In genomic region chr11:74756631-74757030, GRCm38 (mm10) we compare ENCODE assay signal across 14 mouse cellular contexts. TPM values are rescaled to one million over a fixed set of nuclear protein-coding genes. Genes with fewer than 3 reads are reported as not detected.
DNase-seq lines count a peak whose midpoint lies in the region; ATAC-seq and TF ChIP-seq lines count a peak whose summit lies in the region.
"Had no signal": no experiment of that assay in that cellular context is flagged by ENCODE, and none has a peak within 500 bp of the region (broad histone marks: within the 10 kb centered on the region; RNA-seq: fewer than 3 reads in every experiment).

No protein-coding gene starts in this region.

- H3K9me3 ChIP-seq in kidney, embryonic 14.5 days (ENCODE audit: control insufficient read depth, low read length): no peaks in the 10 kb centered on the region
- no peaks in the 10 kb centered on the region for H3K9me3 ChIP-seq in heart, embryonic 16.5 days (replicated peaks; ENCODE audit: control insufficient read depth, low read length)
- no peaks in the 10 kb centered on the region for H3K9me3 ChIP-seq in kidney, postnatal 0 days (replicated peaks; ENCODE audit: low read length)
- H3K9me3 ChIP-seq in midbrain, embryonic 14.5 days (ENCODE audit: control insufficient read depth, low read length): no peaks in the 10 kb centered on the region
- H3K9me3 ChIP-seq: forebrain, embryonic 13.5 days; liver, embryonic 13.5 days had no signal

- no peaks in the 10 kb centered on the region for H3K36me3 ChIP-seq in kidney, embryonic 14.5 days (ENCODE audit: control insufficient read depth, insufficient read depth, low read length)
- no peaks in the 10 kb centered on the region for H3K36me3 ChIP-seq in heart, embryonic 16.5 days (ENCODE audit: control insufficient read depth, insufficient read depth)
- H3K36me3 ChIP-seq in kidney, postnatal 0 days (ENCODE audit: insufficient read depth, low read length): no peaks in the 10 kb centered on the region
- no peaks in the 10 kb centered on the region for H3K36me3 ChIP-seq in midbrain, embryonic 14.5 days (ENCODE audit: control insufficient read depth, insufficient read depth, low read length)
- H3K36me3 ChIP-seq: liver, embryonic 13.5 days had no signal

- no peak overlapping the region for H3K9ac ChIP-seq in kidney, embryonic 14.5 days (ENCODE audit: low read depth, low read length)
- no peak overlapping the region for H3K9ac ChIP-seq in heart, embryonic 16.5 days (ENCODE audit: low read length)
- no peak overlapping the region for H3K9ac ChIP-seq in kidney, postnatal 0 days (ENCODE audit: low read depth, low read length)
- H3K9ac ChIP-seq in midbrain, embryonic 14.5 days (replicated peaks; ENCODE audit: low read length): no peak overlapping the region
- H3K9ac ChIP-seq: forebrain, embryonic 13.5 days; liver, embryonic 13.5 days had no signal

- ATAC-seq in kidney, embryonic 14.5 days (ENCODE audit: low FRiP score, low TSS enrichment): no peak
- ATAC-seq in heart, embryonic 16.5 days (replicated peaks; ENCODE audit: extremely low read depth, insufficient read depth, low FRiP score): peak; percentile 78
- ATAC-seq in kidney, postnatal 0 days (replicated peaks; ENCODE audit: low FRiP score, low read depth): 0 out of 2 replicates have a peak, but pooled peaks have one; percentile 25
- ATAC-seq in midbrain, embryonic 14.5 days (ENCODE audit: low FRiP score, low TSS enrichment): no peak
- no peak for ATAC-seq in inflammation-experienced regulatory T-cells, adult 6 months
- ATAC-seq: forebrain, embryonic 13.5 days; hindbrain, postnatal 0 days had no signal

- no peak overlapping the region for H3K4me3 ChIP-seq in kidney, embryonic 14.5 days (ENCODE audit: low read length)
- H3K4me3 ChIP-seq in heart, embryonic 16.5 days (ENCODE audit: low read length): no peak overlapping the region
- no peak overlapping the region for H3K4me3 ChIP-seq in kidney, postnatal 0 days (replicated peaks; ENCODE audit: low read depth, low read length)
- H3K4me3 ChIP-seq in midbrain, embryonic 14.5 days (replicated peaks; ENCODE audit: low read depth, low read length): no peak overlapping the region
- H3K4me3 ChIP-seq: forebrain, embryonic 13.5 days; left cerebral cortex, adult 2 months; liver, embryonic 13.5 days had no signal

- H3K27me3 ChIP-seq in kidney, embryonic 14.5 days (ENCODE audit: control insufficient read depth, insufficient read depth, low read length): no peaks in the 10 kb centered on the region
- no peaks in the 10 kb centered on the region for H3K27me3 ChIP-seq in heart, embryonic 16.5 days (ENCODE audit: control insufficient read depth, insufficient read depth, low read length)
- H3K27me3 ChIP-seq in kidney, postnatal 0 days (ENCODE audit: insufficient read depth, low read length): no peaks in the 10 kb centered on the region
- no peaks in the 10 kb centered on the region for H3K27me3 ChIP-seq in midbrain, embryonic 14.5 days (ENCODE audit: control insufficient read depth, insufficient read depth, low read length)
- H3K27me3 ChIP-seq: forebrain, embryonic 13.5 days; liver, embryonic 13.5 days had no signal

- TF ChIP-seq CTCF in kidney, postnatal 0 days (IDR thresholded peaks at IDR 0.05; ENCODE audit: low read depth): no peak

- H3K4me2 ChIP-seq in kidney, embryonic 14.5 days (replicated peaks; ENCODE audit: low read depth, low read length): no peak overlapping the region
- no peak overlapping the region for H3K4me2 ChIP-seq in heart, embryonic 16.5 days (ENCODE audit: low read depth, low read length)
- no peak overlapping the region for H3K4me2 ChIP-seq in kidney, postnatal 0 days (ENCODE audit: low read length)
- no peak overlapping the region for H3K4me2 ChIP-seq in midbrain, embryonic 14.5 days (ENCODE audit: low read length)
- H3K4me2 ChIP-seq: forebrain, embryonic 13.5 days; liver, embryonic 13.5 days had no signal

- 70% methylated on average over 2 of the region's 2 CpGs for WGBS in kidney, embryonic 14.5 days
- WGBS in heart, embryonic 16.5 days: 32% methylated on average over 2 of the region's 2 CpGs
- 53% methylated on average over 2 of the region's 2 CpGs for WGBS in kidney, postnatal 0 days
- 76% methylated on average over 2 of the region's 2 CpGs for WGBS in midbrain, embryonic 14.5 days

- peak; percentile 44 for DNase-seq in kidney, adult 11 months
- DNase-seq in kidney, postnatal 0 days (ENCODE audit: low spot score): no peak
- peak; percentile 89 for DNase-seq in lung, postnatal 36 days
- DNase-seq in cerebellum, adult 8-10 months: no peak
- DNase-seq in midbrain, embryonic 14.5 days: no peak
- DNase-seq: cerebellum, postnatal 25 days; liver, embryonic 13.5 days; thymus, adult 18-20 months had no signal

- H3K27ac ChIP-seq in kidney, embryonic 14.5 days (ENCODE audit: low read depth, low read length): no peak overlapping the region
- H3K27ac ChIP-seq in heart, embryonic 16.5 days (ENCODE audit: low read length): peak overlapping the region; percentile 73
- no peak overlapping the region for H3K27ac ChIP-seq in kidney, postnatal 0 days
- no peak overlapping the region for H3K27ac ChIP-seq in midbrain, embryonic 14.5 days (replicated peaks; ENCODE audit: low read depth, low read length)
- H3K27ac ChIP-seq: forebrain, embryonic 13.5 days; hindbrain, postnatal 0 days; left cerebral cortex, adult 2 months; liver, embryonic 13.5 days had no signal

- no peaks in the 10 kb centered on the region for H3K4me1 ChIP-seq in kidney, embryonic 14.5 days (ENCODE audit: control insufficient read depth, insufficient read depth, low read length)
- H3K4me1 ChIP-seq in heart, embryonic 16.5 days (ENCODE audit: control insufficient read depth, insufficient read depth, low read length): peaks cover 6% of the 10 kb centered on the region
- H3K4me1 ChIP-seq in kidney, postnatal 0 days (replicated peaks; ENCODE audit: insufficient read depth, low read length): no peaks in the 10 kb centered on the region
- H3K4me1 ChIP-seq in midbrain, embryonic 14.5 days (ENCODE audit: control insufficient read depth, insufficient read depth, low read length): peaks cover under 1% of the 10 kb centered on the region; the same call in 1 of the 2 replicates
- H3K4me1 ChIP-seq: liver, embryonic 13.5 days had no signal

RNA-seq across cellular contexts. Expression of gene Mettl16, which starts 14.0 kb away (rescaled TPM):
- 34.6 and 42.0 TPM in 2 replicates for polyA plus RNA-seq in kidney, embryonic 14.5 days (2014; fragmentation: Nextera tagmentation; extraction: Ambion mirVana)
- polyA plus RNA-seq in heart, embryonic 16.5 days (2015; fragmentation: Nextera tagmentation; extraction: Ambion mirVana): 30.4 and 33.0 TPM in 2 replicates
- polyA plus RNA-seq in kidney, postnatal 0 days (2015; fragmentation: Nextera tagmentation; extraction: Ambion mirVana): 27.1 and 31.6 TPM in 2 replicates
- 34.4 and 41.1 TPM in 2 replicates for polyA plus RNA-seq in midbrain, embryonic 14.5 days (2014; fragmentation: Nextera tagmentation; extraction: Ambion mirVana)
- 10 to 100 TPM; 29.2 to 32.2 (median 31.5) TPM for polyA plus RNA-seq in inflammation-experienced regulatory T-cells, adult 6 months (2017; shearing (Covaris generic))

RNA-seq across cellular contexts. Expression of gene Pafah1b1, which starts 32.2 kb away (rescaled TPM):
- polyA plus RNA-seq in kidney, embryonic 14.5 days (2014; fragmentation: Nextera tagmentation; extraction: Ambion mirVana): 63.6 and 74.1 TPM in 2 replicates
- 41.7 and 53.1 TPM in 2 replicates for polyA plus RNA-seq in heart, embryonic 16.5 days (2015; fragmentation: Nextera tagmentation; extraction: Ambion mirVana)
- 51.4 and 53.0 TPM in 2 replicates for polyA plus RNA-seq in kidney, postnatal 0 days (2015; fragmentation: Nextera tagmentation; extraction: Ambion mirVana)
- 105 and 120 TPM in 2 replicates for polyA plus RNA-seq in midbrain, embryonic 14.5 days (2014; fragmentation: Nextera tagmentation; extraction: Ambion mirVana)
- polyA plus RNA-seq in inflammation-experienced regulatory T-cells, adult 6 months (2017; shearing (Covaris generic)): 10 to 100 TPM; 79.4 to 92.1 (median 81.5) TPM

Comparison
In these comparisons a context has a peak if more than half of its experiments do, and no peak if none do; other contexts are left out.
1. DNase-seq: peak in kidney, adult 11 months (single experiment) and lung, postnatal 36 days (single experiment); none in kidney, postnatal 0 days (single experiment), cerebellum, adult 8-10 months (single experiment) and midbrain, embryonic 14.5 days (single experiment).
2. ATAC-seq: peak in heart, embryonic 16.5 days (single experiment) and kidney, postnatal 0 days (single experiment); none in kidney, embryonic 14.5 days (single experiment), midbrain, embryonic 14.5 days (single experiment) and inflammation-experienced regulatory T-cells, adult 6 months (single experiment).